Mouse (Mus musculus) hindbrain, embryonic 14.5 days (tissue): Measurements from ENCODE around the gene Ltf. TPM values are rescaled to one million over a fixed set of nuclear protein-coding genes. Genes with fewer than 3 reads are reported as not detected.

ENCODE experiments used
- ATAC-seq: fragments of 200-750 bp; cut with Nextera tagmentation; 2 replicates; pipeline ENCODE4 v1.8.0; 2017; ENCODE audit warnings: moderate number of reproducible peaks, mild to moderate bottlenecking, moderate TSS enrichment, moderate library complexity; ENCODE audit not compliant: low FRiP score
- DNase-seq: peaks from one replicate; pipeline ENCODE4 v3.0.0-alpha.2; 2015; ENCODE audit warnings: low spot score
- H3K27ac ChIP-seq: fragments of 300-500 bp; sonication (generic); 2 replicates; pipeline ENCODE4 v1.5.1; 2014; ENCODE audit warnings: mild to moderate bottlenecking, moderate library complexity
- H3K27me3 ChIP-seq: fragments of 300-500 bp; sonication (generic); 2 replicates; pipeline ENCODE4 v1.6.1; 2014; ENCODE audit warnings: mild to moderate bottlenecking, low read length, mixed read lengths; ENCODE audit not compliant: control insufficient read depth, insufficient read depth
- H3K36me3 ChIP-seq: fragments of 300-500 bp; sonication (generic); replicated peaks from 2 replicates; pipeline ENCODE4 v1.6.1; 2014; ENCODE audit not compliant: control insufficient read depth, insufficient read depth
- H3K4me1 ChIP-seq: fragments of 300-500 bp; sonication (generic); replicated peaks from 2 replicates; pipeline ENCODE4 v1.6.1; 2014; ENCODE audit warnings: antibody characterized with exemption, low read length, mixed read lengths; ENCODE audit not compliant: control insufficient read depth, insufficient read depth
- H3K4me2 ChIP-seq: fragments of 300-500 bp; sonication (generic); replicated peaks from 2 replicates; pipeline ENCODE4 v1.6.1; 2014; ENCODE audit warnings: mild to moderate bottlenecking, moderate library complexity
- H3K4me3 ChIP-seq: fragments of 300-500 bp; sonication (generic); replicated peaks from 2 replicates; pipeline ENCODE4 v1.5.1; 2014; ENCODE audit warnings: mild to moderate bottlenecking, low read length
- H3K9ac ChIP-seq: fragments of 300-500 bp; sonication (generic); 2 replicates; pipeline ENCODE4 v1.6.1; 2014
- H3K9me3 ChIP-seq: fragments of 300-500 bp; sonication (generic); 2 replicates; pipeline ENCODE4 v1.6.1; 2016; ENCODE audit warnings: low read length; ENCODE audit not compliant: control insufficient read depth
- WGBS: fragments of 180-500 bp; shearing (Covaris S2); extraction: QIAGEN DNeasy Blood & Tissue Kit; methylation state at CpG from one replicate; pipeline ENCODE4 v1.1.7; 2014; 5-methylcytosine and 5-hydroxymethylcytosine counted together
- polyA plus RNA-seq: library from polyadenylated mRNA; unstranded; fragments of >200 nt; fragmentation: Nextera tagmentation; extraction: Ambion mirVana; gene quantifications from 2 replicates; pipeline ENCODE4 v1.2.1, GENCODE M21; 2014

The Ltf gene
- polyA plus RNA-seq, 1 experiment from 2014 or later = 1.7 TPM

DNA sequence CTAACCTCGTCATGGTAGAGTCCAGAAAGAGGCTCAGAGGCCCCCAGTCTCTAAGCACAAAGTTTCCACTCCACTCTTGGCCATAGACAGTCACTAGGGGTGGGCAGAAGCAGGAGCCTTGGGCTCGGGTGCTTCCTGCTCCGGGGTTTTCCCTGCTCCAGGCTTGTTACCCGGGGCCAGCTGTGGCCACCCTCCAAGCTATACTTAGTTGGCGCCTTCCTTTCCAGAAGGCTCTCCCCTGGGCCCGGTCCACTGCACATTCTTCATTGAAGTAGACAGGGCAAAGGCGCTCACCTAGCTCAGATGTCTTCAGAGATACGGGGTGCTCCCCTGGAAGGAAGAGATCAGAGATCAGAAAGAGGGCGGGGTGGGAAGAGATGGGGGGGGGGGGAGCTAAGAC, 7.5 kb upstream of the Ltf start:
- DNase-seq (no peak), ATAC-seq (no peak)
- Histone ChIP-seq H3K4me1 (no peaks in the 10 kb centered on the region), H3K27ac (no peak overlapping the region), H3K4me2 (no peak overlapping the region), H3K4me3 (no peak overlapping the region), H3K9me3 (no peaks in the 10 kb centered on the region), H3K27me3 (no peaks in the 10 kb centered on the region), H3K36me3 (no peaks in the 10 kb centered on the region), H3K9ac (no peak overlapping the region)
- WGBS = 90% methylated on average over 9 of the region's 9 CpGs

DNA sequence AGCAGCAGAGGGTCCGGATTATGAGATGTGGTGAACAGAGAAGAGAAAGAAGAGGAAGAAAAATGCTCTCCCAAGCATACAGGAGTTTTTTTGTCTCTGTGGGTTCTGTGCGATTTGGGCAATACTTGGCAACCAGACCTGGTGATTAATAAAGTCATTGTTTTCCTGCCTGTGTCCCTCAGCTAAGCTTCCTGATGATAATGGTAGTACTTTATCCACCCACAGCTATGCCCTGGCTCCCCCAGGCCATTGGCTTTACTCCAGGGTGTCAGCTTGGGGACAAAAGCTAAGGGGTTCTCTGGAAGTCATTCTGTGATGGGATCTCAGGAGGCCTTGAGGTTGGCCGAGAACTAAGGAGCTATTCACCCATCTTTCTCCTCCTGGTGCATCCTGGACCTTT, 7.0 kb upstream of the Ltf start:
- Histone ChIP-seq H3K4me2 (no peak overlapping the region), H3K9ac (no peak overlapping the region), H3K27ac (no peak overlapping the region), H3K9me3 (no peaks in the 10 kb centered on the region), H3K4me3 (no peak overlapping the region), H3K27me3 (no peaks in the 10 kb centered on the region), H3K36me3 (no peaks in the 10 kb centered on the region), H3K4me1 (no peaks in the 10 kb centered on the region)
- DNase-seq = no peak
- no peak for ATAC-seq
- WGBS = 79% methylated on average over 3 of the region's 3 CpGs

DNA sequence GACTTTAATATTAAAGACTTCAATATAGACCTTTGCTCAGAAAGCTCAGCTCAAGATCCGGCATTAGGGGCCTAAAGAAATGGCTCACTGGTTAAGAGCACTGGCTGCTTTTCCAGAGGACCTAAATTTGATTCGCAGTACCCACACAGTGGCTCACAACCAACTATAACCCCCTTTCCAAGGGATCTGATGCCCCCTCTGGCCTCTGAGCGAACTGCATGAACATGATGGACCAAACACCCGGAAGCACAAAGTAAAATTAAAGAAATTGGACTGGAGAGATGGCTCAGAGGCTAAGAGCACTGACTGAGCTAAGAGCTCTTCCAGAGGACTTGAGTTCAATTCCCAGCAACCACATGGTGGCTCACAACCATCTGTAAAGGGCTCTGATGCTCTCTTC, 3.4 kb upstream of the Ltf start:
- Histone ChIP-seq H3K9ac (no peak overlapping the region), H3K4me2 (no peak overlapping the region), H3K4me1 (no peaks in the 10 kb centered on the region), H3K9me3 (no peaks in the 10 kb centered on the region), H3K4me3 (no peak overlapping the region), H3K36me3 (no peaks in the 10 kb centered on the region), H3K27ac (no peak overlapping the region), H3K27me3 (no peaks in the 10 kb centered on the region)
- 88% methylated on average over 4 of the region's 4 CpGs for WGBS
- no peak for DNase-seq
- ATAC-seq = no peak

DNA sequence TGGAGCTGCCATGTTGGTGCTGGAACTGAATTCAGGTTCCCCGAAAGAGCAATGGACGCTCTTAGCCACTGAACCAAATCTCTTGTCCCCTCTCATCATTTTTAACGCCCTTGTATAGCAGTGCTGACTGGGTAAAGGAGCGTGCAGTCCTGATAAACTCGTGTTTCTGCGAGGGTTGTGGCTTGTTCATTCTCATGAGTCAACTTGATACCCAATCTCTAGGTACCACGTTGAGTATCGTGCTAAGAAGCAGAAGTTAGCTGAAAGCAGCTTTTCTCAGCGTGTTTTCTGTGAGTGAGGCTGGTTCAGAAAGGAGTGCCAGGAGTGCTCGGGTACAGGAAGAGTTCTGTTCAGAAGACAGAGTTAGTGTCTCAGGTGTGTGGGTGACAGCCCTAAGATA, 7.7 kb downstream of the Ltf start:
- no peak for ATAC-seq
- Histone ChIP-seq H3K36me3 (no peaks in the 10 kb centered on the region), H3K4me3 (no peak overlapping the region), H3K9me3 (no peaks in the 10 kb centered on the region), H3K4me2 (no peak overlapping the region), H3K9ac (no peak overlapping the region), H3K27ac (no peak overlapping the region), H3K4me1 (no peaks in the 10 kb centered on the region), H3K27me3 (no peaks in the 10 kb centered on the region)
- no peak for DNase-seq
- WGBS = 90% methylated on average over 10 of the region's 10 CpGs

DNA sequence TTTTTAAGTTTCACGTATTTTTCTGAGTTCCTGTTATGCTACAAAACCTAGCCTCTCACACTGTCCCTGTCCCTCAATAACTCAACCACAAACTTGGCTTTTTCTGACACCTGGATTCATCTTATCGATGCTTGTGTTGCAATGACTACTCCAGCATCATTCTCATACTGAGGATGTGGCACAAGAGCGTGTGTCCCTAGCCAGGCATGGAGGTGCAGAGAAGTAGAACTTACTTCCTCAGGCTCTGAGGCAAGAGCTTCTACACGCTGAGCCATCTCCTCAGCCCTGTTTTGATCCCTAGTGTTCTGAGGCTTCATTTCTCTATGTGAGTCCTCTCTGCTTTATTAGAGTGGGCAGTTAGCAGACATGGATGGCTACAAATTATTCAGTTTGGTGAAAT, 14.6 kb downstream of the Ltf start:
- H3K4me2 ChIP-seq = no peak overlapping the region
- 91% methylated on average over 4 of the region's 4 CpGs for WGBS
- H3K27me3 ChIP-seq = no peaks in the 10 kb centered on the region
- no peak overlapping the region for H3K9ac ChIP-seq
- DNase-seq (no peak), ATAC-seq (no peak)
- H3K9me3 ChIP-seq = no peaks in the 10 kb centered on the region
- H3K27ac ChIP-seq = no peak overlapping the region
- H3K36me3 ChIP-seq = no peaks in the 10 kb centered on the region
- H3K4me3 ChIP-seq = no peak overlapping the region
- H3K4me1 ChIP-seq = no peaks in the 10 kb centered on the region

DNA sequence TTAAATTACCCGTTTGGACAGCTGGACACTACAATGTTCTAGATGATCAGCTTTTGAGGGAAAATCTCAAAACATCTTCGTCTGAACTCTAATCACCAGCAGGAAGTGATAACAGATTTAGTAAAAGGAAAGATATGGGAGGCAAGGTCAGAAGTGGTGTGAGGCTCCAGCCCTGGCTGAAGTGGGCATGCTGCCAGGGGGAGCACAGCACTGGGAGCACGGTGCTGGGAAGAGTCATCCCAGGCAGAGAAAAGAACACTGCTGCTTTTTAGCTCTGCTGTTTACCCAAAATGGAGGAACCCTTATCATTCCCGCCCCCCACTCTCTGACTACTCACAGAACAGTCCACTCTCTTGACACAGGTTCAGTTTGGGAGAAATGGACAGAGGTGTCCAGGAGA, 20.9 kb downstream of the Ltf start:
- WGBS = 86% methylated on average over 4 of the region's 4 CpGs
- no peak overlapping the region for H3K27ac ChIP-seq
- no peaks in the 10 kb centered on the region for H3K27me3 ChIP-seq
- no peak for DNase-seq
- H3K36me3 ChIP-seq = no peaks in the 10 kb centered on the region
- no peak for ATAC-seq
- no peaks in the 10 kb centered on the region for H3K9me3 ChIP-seq
- no peak overlapping the region for H3K4me3 ChIP-seq
- no peak overlapping the region for H3K4me2 ChIP-seq
- no peak overlapping the region for H3K9ac ChIP-seq
- no peaks in the 10 kb centered on the region for H3K4me1 ChIP-seq

DNA sequence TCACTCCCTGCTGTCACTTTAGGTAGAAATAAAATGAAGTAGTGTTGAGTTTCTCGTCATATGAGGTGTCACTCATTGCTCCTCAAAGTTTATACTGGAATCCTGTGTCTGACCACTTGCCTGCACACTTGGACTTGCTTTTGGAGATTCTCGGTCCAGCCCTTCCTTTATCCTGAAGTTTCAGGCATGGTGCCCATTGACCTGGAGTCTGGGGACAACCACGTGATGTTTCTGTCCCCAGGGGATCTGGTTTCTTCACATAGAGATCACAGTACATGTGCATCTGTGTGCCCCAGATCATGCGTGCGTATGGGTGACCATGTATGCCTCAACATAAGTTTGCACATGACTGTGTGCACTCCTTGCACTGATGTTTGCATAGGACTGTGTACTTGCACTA, 23.2 kb downstream of the Ltf start:
- Histone ChIP-seq H3K27me3 (no peaks in the 10 kb centered on the region), H3K9me3 (no peaks in the 10 kb centered on the region), H3K4me3 (no peak overlapping the region), H3K9ac (no peak overlapping the region), H3K27ac (no peak overlapping the region), H3K36me3 (no peaks in the 10 kb centered on the region), H3K4me1 (no peaks in the 10 kb centered on the region), H3K4me2 (no peak overlapping the region)
- 85% methylated on average over 5 of the region's 5 CpGs for WGBS
- DNase-seq = no peak
- no peak for ATAC-seq

DNA sequence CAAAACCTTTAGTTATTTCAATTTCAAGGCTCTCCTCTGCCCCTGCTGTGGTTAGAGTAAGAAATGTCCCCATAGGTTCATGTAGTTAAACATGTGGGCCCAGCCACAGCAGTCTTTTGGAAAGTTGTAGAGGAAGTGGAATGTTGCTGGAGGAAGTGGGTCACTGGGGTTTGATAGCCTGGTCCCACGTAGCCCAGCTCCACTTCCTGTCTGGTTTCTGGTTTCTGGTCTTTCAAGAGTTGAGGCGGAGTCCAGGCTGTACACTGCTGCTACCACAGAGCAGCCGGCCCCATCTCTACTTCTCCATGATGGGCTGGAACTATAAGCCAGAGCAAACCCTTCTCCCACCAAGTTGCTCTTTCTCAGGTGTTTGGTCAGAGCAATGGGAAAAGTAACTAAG, 27.2 kb downstream of the Ltf start:
- DNase-seq (no peak), ATAC-seq (no peak)
- Histone ChIP-seq H3K27ac (no peak overlapping the region), H3K36me3 (no peaks in the 10 kb centered on the region), H3K9ac (no peak overlapping the region), H3K4me2 (no peak overlapping the region), H3K4me3 (no peak overlapping the region), H3K4me1 (no peaks in the 10 kb centered on the region), H3K9me3 (no peaks in the 10 kb centered on the region), H3K27me3 (no peaks in the 10 kb centered on the region)
- WGBS = 83% methylated on average over 3 of the region's 3 CpGs

DNA sequence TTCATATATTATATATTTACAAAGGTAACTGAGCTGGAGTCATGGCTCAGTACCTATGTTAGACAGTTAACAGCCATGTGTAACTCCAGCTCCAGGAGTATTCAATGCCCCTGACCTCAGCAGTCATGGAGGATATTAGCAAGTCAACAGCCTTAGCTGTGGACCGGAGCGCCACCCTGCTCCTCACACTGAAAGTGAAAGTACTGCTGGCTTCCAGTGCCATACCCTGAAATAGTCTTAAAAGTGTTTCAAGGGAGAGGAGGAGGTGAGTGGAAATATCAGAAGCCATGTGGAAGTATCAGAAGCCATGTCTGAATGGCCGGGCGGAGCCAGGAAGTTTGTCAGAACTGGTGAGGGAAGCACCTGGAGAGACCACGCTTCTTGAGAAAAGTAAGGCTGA, 28.2 kb downstream of the Ltf start:
- Histone ChIP-seq H3K9me3 (no peaks in the 10 kb centered on the region), H3K4me2 (no peak overlapping the region), H3K27me3 (no peaks in the 10 kb centered on the region), H3K4me1 (no peaks in the 10 kb centered on the region), H3K36me3 (no peaks in the 10 kb centered on the region), H3K27ac (no peak overlapping the region), H3K9ac (no peak overlapping the region), H3K4me3 (no peak overlapping the region)
- DNase-seq (no peak), ATAC-seq (no peak)
- 94% methylated on average over 5 of the region's 5 CpGs for WGBS

DNA sequence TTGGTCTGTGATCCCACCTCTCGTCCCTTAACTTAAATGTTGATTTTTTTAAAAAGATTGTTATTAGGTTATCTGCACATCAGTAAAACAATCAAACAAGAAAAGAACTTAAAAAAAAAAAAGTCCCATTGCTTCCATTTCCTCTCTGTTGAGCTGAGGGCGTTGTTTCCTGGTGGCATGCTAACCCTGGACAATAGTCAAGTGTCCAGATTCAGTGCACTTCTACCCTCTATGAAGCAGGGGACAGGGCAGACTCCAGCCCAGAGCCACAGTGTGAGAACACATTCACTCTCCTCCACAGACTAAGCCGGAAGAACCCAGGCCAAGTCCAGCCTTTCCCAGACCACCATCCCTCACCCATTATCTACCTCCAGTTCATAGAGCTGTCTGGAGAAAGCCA, 29.4 kb downstream of the Ltf start:
- H3K9ac ChIP-seq = no peak overlapping the region
- DNase-seq (no peak), ATAC-seq (no peak)
- no peak overlapping the region for H3K4me2 ChIP-seq
- no peaks in the 10 kb centered on the region for H3K9me3 ChIP-seq
- no peaks in the 10 kb centered on the region for H3K4me1 ChIP-seq
- WGBS = 80% methylated on average over 3 of the region's 3 CpGs
- no peak overlapping the region for H3K27ac ChIP-seq
- no peaks in the 10 kb centered on the region for H3K27me3 ChIP-seq
- no peak overlapping the region for H3K4me3 ChIP-seq
- H3K36me3 ChIP-seq = no peaks in the 10 kb centered on the region
